Mouse (Mus musculus) bone marrow, adult 2 months (tissue): ENCODE results near the gene Tex21. TPM values are rescaled to one million over a fixed set of nuclear protein-coding genes. Genes with fewer than 3 reads are reported as not detected.

Experiments
- H3K27ac ChIP-seq: fragments of 200-500 bp; 2 replicates; pipeline ENCODE4 v1.5.1; 2012; ENCODE audit warnings: low read depth, mild to moderate bottlenecking, control low read depth, inconsistent platforms, low read length; ENCODE audit not compliant: control insufficient read depth, poor library complexity, insufficient read depth
- H3K4me1 ChIP-seq: fragments of 200-500 bp; 2 replicates; pipeline ENCODE4 v1.6.1; 2011; ENCODE audit warnings: low read length; ENCODE audit not compliant: control insufficient read depth, insufficient read depth
- H3K4me3 ChIP-seq: fragments of 200-500 bp; replicated peaks from 2 replicates; pipeline ENCODE3; 2011; ENCODE audit warnings: mild to moderate bottlenecking, low read depth, low read length, control low read depth; ENCODE audit not compliant: control insufficient read depth
- CTCF ChIP-seq: fragments of 200-500 bp; IDR thresholded peaks from 2 replicates; pipeline ENCODE4 v1.5.1; 2011; ENCODE audit warnings: low read length, control low read depth; ENCODE audit not compliant: control insufficient read depth, insufficient read depth
- POLR2A ChIP-seq: fragments of 200-500 bp; IDR thresholded peaks from 2 replicates; pipeline ENCODE4 v1.6.1; 2011; ENCODE audit warnings: low read depth, mild to moderate bottlenecking, control low read depth, low read length, borderline replicate concordance; ENCODE audit not compliant: control insufficient read depth
- WGBS: fragments of 180-500 bp; shearing (Covaris S2); methylation state at CpG from one replicate; pipeline ENCODE4 v1.1.7; 2018; 5-methylcytosine and 5-hydroxymethylcytosine counted together
- polyA plus RNA-seq: library from polyadenylated mRNA; stranded (reverse); fragments of >200 nt; gene quantifications from 2 replicates; pipeline ENCODE4 v1.2.4, GENCODE M21; 2011; ENCODE audit warnings: low replicate concordance; ENCODE audit not compliant: missing spikeins, insufficient read depth, insufficient read length

Gene Tex21
- polyA plus RNA-seq, result not detected in 2 replicates

GRCm38 (mm10) chr12:76246646-76247045 lies at the start of gene Tex21:
Gene Tex21, minus strand, starts transcription at chr12:76246746.
- TF ChIP-seq POLR2A (no peak), CTCF (no peak)
- Histone ChIP-seq H3K27ac (no peak within 1 kb of the TSS), H3K4me3 (no peak within 1 kb of the TSS), H3K4me1 (no peaks in the 10 kb centered on the region)
- WGBS, result 83% methylated on average over 6 of the region's 6 CpGs

- TF ChIP-seq POLR2A, result no peak
- TF ChIP-seq CTCF, result peak; percentile 86
- Histone ChIP-seq H3K27ac (no peak overlapping the region), H3K4me3 (no peak overlapping the region), H3K4me1 (no peaks in the 10 kb centered on the region)
- 62% methylated on average over 7 of the region's 7 CpGs for WGBS
Measured at GRCm38 (mm10) chr12:76293192-76293591, 46.6 kb upstream of the Tex21 start.

- Histone ChIP-seq H3K4me3 (no peak overlapping the region), H3K27ac (no peak overlapping the region), H3K4me1 (no peaks in the 10 kb centered on the region)
- TF ChIP-seq CTCF, result no peak
- no peak for TF ChIP-seq POLR2A
- WGBS, result 90% methylated on average over 2 of the region's 2 CpGs
Measured at GRCm38 (mm10) chr12:76290271-76290670, 43.7 kb upstream of the Tex21 start.

GRCm38 (mm10) chr12:76289428-76289827 lies 42.9 kb upstream of the Tex21 start:
- 93% methylated on average over 12 of the region's 12 CpGs for WGBS
- Histone ChIP-seq H3K27ac (no peak overlapping the region), H3K4me3 (no peak overlapping the region), H3K4me1 (no peaks in the 10 kb centered on the region)
- no peak for TF ChIP-seq POLR2A
- no peak for TF ChIP-seq CTCF

GRCm38 (mm10) chr12:76288494-76288893 lies 41.9 kb upstream of the Tex21 start:
- H3K4me1 ChIP-seq, result no peaks in the 10 kb centered on the region
- TF ChIP-seq POLR2A (no peak), CTCF (no peak)
- H3K4me3 ChIP-seq, result no peak overlapping the region
- H3K27ac ChIP-seq, result no peak overlapping the region
- WGBS, result 90% methylated on average over 5 of the region's 5 CpGs

GRCm38 (mm10) chr12:76287986-76288385 lies 41.4 kb upstream of the Tex21 start:
- no peak for TF ChIP-seq CTCF
- TF ChIP-seq POLR2A, result no peak
- H3K4me1 ChIP-seq, result no peaks in the 10 kb centered on the region
- no peak overlapping the region for H3K4me3 ChIP-seq
- H3K27ac ChIP-seq, result no peak overlapping the region
- WGBS, result 90% methylated on average over 8 of the region's 8 CpGs

- Histone ChIP-seq H3K4me3 (no peak overlapping the region), H3K4me1 (no peaks in the 10 kb centered on the region), H3K27ac (no peak overlapping the region)
- WGBS, result 91% methylated on average over 6 of the region's 6 CpGs
- TF ChIP-seq POLR2A, result no peak
- TF ChIP-seq CTCF, result no peak
Measured at GRCm38 (mm10) chr12:76285418-76285817, 38.9 kb upstream of the Tex21 start.

- Histone ChIP-seq H3K27ac (no peak overlapping the region), H3K4me1 (no peaks in the 10 kb centered on the region), H3K4me3 (no peak overlapping the region)
- WGBS, result 91% methylated on average over 17 of the region's 17 CpGs
- TF ChIP-seq CTCF, result no peak
- no peak for TF ChIP-seq POLR2A
Measured at GRCm38 (mm10) chr12:76282532-76283173, 36.1 kb upstream of the Tex21 start.
